Mouse (Mus musculus): ENCODE data around the gene Zfp819.
"Not testable (repeated sequence)": the region's sequence is repeated elsewhere in the genome, so short reads cannot be mapped to it uniquely, and the experiment has no call there.

Gene Zfp819

DNA sequence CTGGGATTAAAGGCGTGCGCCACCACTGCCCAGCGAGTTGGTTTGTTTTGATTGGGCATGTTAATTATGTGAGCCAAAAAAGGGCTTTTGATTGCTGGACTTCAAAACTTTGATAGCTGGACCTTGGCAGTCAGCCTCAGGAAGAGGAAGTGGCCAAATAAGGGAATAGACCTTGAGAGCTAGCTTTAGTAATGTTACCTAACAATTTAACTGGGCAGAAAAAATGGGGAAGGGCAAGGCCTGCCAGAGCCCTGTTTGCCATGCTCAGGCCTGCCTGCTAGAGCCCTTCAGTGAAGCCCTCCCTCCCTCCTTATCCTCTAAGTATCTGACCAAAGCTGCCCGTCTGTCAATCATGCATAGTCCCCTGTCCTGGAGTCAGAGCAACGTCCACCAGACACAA lies 35.6 kb downstream of the Zfp819 start:
- intact Hi-C loops (cut with DNase I): no loop called here

DNA sequence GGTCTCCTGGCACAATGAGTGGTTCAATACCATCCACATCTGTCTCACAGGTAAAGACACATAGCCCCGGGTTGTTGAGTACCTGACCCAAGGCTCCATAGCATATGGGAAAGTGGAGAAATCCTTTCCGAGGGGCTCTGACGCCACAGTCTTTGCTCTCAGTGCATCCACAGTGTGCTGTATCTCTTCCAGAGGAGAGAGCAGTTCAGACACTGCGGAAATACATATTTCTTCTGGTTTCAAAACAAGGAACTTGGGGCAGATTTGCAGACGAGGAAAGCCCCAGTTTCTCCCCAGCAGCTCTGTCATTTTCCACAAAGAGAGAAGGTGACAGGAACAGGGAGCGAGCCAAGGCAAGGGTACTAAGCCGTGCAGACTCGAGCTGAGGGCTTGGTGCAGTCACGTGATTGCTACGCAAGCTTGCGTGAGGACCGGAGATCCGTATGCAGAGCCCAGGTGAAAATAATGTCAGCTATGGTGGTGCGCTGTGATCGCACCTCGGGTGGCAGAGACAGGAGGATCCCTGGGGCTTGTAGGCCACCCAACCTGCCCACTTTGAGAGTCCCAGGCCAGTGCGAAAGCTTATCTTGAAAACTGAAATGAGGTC lies 36.2 kb downstream of the Zfp819 start:
- intact Hi-C loops (cut with DNase I): no loop called here

DNA sequence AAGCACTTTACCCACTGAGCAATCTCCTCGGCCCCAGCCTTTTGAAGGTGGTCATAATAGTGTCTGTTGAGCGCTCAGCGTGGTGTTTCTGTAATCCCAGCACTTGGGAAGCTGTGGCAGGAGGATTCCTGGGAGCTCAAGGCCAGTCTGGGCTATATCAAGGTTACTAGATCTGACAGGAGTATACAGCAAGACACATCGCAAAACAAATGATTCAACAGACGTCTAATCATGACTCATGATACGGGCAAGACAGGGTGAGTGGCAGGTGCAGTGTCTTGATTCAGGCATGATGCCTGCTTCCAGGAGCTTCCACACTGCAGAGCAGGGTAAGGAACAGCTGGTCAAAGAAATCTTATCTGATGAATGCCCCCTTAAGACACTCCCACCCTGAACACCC lies 45.7 kb downstream of the Zfp819 start:
- intact Hi-C loops (cut with DNase I): no loop called here

GRCm38 (mm10) chr7:43654519-43654918 lies 47.5 kb downstream of the Zfp819 start:
- intact Hi-C loops (cut with DNase I): no loop called here

DNA sequence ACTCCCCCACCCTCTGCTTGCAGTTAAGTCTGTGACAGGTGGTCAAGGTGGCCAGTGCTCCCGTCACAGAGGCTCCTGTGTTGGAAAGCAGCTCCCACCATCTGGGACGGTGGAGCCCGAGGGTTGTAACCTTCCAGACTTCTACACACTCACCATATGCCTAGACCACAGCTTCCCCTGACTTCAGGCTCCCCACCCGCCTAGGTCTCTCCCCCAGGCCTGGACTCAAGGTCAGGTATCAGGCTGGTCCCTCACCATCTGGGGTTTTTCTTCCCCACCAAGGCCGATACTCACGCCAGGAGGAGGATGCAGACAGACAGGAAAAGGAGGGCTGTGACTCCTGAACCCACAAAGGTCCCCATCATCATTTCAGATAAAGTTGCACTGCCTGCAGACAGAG lies 49.3 kb downstream of the Zfp819 start:
- intact Hi-C loops (cut with DNase I): no loop called here

DNA sequence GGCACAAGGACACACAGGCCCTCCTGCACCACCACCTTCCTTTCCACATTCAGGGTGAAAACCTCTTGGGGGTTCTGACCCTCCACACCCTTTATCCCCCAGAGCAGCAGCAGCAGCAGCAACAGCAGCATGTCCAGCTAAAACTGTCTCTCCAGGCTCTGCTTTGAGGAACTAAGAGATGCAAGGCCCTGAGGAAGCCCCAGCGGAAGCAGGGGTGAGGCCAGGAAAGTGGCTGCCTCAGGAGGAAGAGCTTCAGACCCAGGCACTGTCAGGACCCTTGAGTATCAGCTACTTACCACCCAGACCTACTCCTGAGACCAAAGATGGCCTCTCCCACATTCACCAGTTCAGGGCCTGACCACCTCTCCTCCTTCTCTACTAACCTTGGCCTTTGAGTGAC lies 53.0 kb downstream of the Zfp819 start, which contains the start of gene Siglece:
TSS of gene Siglece (minus strand) at position 160 of the 400 bp plus-strand sequence.
- intact Hi-C loops (cut with DNase I): no loop called here

GRCm38 (mm10) chr7:43662804-43663203 lies 55.8 kb downstream of the Zfp819 start:
- intact Hi-C loops (cut with DNase I): no loop called here

DNA sequence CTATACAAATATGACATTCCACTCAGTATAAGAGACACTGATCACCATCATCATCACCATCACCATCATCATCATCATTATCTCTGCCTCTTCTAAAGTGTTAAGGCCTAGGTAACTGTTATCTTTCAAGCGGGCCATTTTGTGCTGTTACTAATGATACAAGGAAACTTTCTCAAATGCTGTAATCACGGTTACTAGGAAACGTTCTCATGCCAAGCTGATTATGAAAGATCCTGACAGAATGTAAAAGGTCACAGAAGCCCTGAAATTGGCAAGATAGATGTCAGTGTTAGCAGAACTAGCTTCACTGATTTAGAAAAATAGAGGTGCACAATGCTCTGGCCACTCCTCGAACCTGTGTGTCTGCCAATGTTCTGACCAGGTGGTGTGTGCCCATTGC lies 60.3 kb downstream of the Zfp819 start:
- intact Hi-C loops (cut with DNase I): not testable (repeated sequence)
